Mouse (Mus musculus) stomach, postnatal 0 days (tissue): ENCODE results near the gene Lin7b.

Source experiments
- CTCF ChIP-seq: IDR thresholded peaks from 2 replicates; pipeline ENCODE4 v1.5.1; 2016; ENCODE audit warnings: antibody characterized with exemption, low read depth, mild to moderate bottlenecking, moderate library complexity
- EP300 ChIP-seq: optimal IDR thresholded peaks from 2 replicates; pipeline ENCODE3; 2016; ENCODE audit warnings: antibody characterized with exemption

- TF ChIP-seq CTCF (no peak), EP300 (no peak)
These were observed 26.4 kb upstream of the Lin7b start for GRCm38 (mm10) chr7:45396787-45397186.
